Mouse (Mus musculus) stomach, adult 2 months (tissue): Measurements from ENCODE around the gene Rpp40. TPM values are rescaled to one million over a fixed set of nuclear protein-coding genes. Genes with fewer than 3 reads are reported as not detected.

Experiments used
- polyA plus RNA-seq: library from polyadenylated mRNA; depleted of rRNA; stranded (reverse); fragments of >200 nt; gene quantifications from 2 replicates; pipeline ENCODE4 v1.2.3, GENCODE M21; 2012; rRNA removed

Gene Rpp40
- 0.65 and 0.85 TPM in 2 replicates for polyA plus RNA-seq

DNA sequence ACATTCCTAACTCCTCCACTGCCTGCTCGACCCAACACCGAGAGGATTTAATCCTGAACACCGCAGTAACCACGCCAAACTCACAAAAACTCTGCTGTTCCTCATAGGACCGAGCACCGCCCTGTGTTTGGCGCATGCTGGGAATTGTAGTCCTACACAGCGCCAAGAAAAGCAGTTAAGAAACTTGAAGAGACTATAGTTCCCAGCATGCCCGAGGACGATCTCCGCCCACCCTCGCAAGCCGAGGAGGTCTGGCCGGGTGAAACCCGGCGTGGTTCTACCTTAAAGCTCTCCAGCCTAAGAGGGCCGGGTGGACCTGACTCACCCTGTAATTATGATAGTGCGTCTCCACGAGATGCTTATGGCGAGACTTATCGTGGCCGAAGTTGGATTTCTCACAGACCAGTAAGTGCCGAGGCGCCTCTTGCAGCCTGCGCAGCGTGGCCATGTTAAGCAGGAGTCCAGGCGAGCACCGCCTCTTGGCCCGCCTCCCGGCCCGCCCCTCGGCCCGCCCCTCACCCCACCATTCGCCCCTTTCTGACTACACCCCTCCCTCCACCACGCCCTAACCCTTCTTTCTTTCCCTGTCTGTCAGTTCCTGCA, at the start of gene Rpp40:
Gene Rpp40, minus strand, starts transcription at position 481 of the 603 bp plus-strand sequence.

Other genes with a start within 250 kb of the Rpp40 start
- 1.4 and 1.8 TPM in 2 replicates for gene Cdyl, start 246.5 kb downstream of the Rpp40 start, polyA plus RNA-seq
- not detected in 2 replicates for gene Ppp1r3g, start 52.5 kb upstream of the Rpp40 start, polyA plus RNA-seq
- 19.8 and 24.0 TPM in 2 replicates for gene Fars2, start 211.1 kb upstream of the Rpp40 start, polyA plus RNA-seq
- 2.7 and 5.1 TPM in 2 replicates for gene Lyrm4, start 211.2 kb upstream of the Rpp40 start, polyA plus RNA-seq